Mouse (Mus musculus) cortical plate, adult 2 months (tissue): ENCODE results near the gene Aff3.

Source experiments
- CTCF ChIP-seq: fragments of 200-500 bp; IDR thresholded peaks from 2 replicates; pipeline ENCODE4 v1.5.1; 2011; ENCODE audit warnings: mild to moderate bottlenecking, control low read depth, low read length; ENCODE audit not compliant: insufficient read depth; ENCODE audit errors: extremely low read depth
- POLR2A ChIP-seq: fragments of 200-500 bp; IDR thresholded peaks from 2 replicates; pipeline ENCODE4 v1.6.1; 2011; ENCODE audit warnings: mild to moderate bottlenecking, low read length, control low read depth; ENCODE audit not compliant: insufficient read depth; ENCODE audit errors: extremely low read depth

- no peak for TF ChIP-seq CTCF
- TF ChIP-seq POLR2A: no peak
Measured at GRCm38 (mm10) chr1:38438447-38438846, 226.3 kb downstream of the Aff3 start.
